Mouse (Mus musculus) lung, postnatal 36 days (tissue): ENCODE data around the gene Hax1.

ENCODE experiments used
- DNase-seq: peaks from one replicate; pipeline ENCODE4 v3.0.0; 2022; ENCODE audit warnings: mixed read lengths

The Hax1 gene

DNA sequence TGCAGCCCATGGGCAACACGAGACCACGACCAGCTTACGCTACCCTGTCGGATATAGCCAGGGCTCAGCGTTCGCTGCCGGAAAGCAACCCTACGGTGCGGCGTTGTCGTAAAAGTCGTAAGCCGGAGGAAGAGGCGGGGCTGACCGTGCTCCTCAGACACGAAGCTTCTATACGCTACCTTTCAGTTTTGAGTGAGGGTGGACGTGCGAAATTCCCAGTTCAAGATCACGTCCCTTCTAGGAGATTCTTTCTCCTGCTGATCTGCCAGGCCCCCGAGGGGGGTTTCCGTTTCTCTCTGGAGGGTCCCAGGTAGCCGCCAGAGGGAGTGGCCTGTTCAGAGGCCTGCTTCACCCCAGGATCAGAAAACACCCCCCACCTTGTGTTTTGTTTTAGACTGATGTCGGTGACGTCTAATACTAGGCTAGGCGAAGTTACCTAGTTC is at the start of gene Hax1:
Hax1 (minus strand) TSS at position 169 of the 443 bp plus-strand sequence.
- DNase-seq: peak; percentile 97

DNA sequence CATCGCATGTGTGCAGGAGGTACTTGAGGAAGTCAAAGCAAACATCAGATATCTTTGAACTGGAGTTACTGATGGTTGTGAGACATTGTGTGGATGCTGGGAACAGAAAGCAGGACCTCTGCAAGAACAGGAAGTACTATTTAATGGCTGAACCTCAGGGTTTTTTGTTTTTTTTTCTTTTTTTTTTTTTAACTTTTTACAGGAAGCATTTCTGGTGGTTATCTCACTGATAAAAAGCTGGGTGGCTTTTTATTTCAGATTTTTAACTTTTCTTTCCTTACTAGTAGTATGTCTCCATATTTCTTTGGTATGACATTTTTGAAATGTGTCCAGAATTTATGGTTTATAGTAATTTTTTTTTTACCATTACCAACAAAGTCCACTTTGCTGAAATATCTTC is 37.7 kb upstream of the Hax1 start:
- DNase-seq: no peak

- no peak for DNase-seq
These were observed 36.1 kb upstream of the Hax1 start for GRCm38 (mm10) chr3:90034653-90035052.

DNA sequence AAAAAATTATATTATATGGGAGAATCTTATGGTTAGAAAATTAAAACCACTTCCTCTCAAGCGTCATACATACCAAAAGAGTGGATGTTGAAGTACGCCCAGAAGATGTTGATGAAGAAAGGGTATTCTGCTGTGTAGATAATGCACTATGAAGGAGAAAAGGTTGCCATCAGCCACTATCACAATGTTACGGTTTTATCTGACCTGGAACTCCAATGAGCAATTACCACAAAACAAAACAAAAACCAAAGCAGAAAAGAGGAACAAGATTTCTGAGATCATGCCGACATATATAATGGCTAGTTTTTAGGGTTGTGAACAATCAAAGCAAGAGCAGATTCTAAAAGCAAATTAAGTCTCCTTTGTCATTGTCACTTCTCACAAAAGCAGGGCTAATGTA is 18.0 kb upstream of the Hax1 start:
- no peak for DNase-seq

DNA sequence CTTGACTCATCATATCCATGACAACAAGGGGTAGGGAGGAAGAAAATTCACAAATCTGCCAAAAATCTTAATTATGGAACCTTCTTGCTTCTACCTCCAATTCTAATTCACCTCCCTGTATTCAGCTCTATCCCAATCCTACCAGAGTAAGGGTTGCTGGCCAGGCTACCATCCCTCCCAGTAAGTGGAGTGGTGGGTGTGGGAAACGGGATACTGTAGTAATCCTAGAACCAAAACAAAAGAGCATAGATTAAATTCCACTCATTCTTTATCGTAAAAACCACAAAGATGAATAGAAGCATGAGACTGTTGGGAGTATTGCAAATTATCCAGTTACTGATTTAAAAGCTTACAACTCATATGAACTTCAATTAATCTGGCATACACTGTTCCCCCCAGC is 11.7 kb upstream of the Hax1 start:
- DNase-seq: no peak

- no peak for DNase-seq
These were observed 5.7 kb upstream of the Hax1 start for GRCm38 (mm10) chr3:90004091-90004796.

DNA sequence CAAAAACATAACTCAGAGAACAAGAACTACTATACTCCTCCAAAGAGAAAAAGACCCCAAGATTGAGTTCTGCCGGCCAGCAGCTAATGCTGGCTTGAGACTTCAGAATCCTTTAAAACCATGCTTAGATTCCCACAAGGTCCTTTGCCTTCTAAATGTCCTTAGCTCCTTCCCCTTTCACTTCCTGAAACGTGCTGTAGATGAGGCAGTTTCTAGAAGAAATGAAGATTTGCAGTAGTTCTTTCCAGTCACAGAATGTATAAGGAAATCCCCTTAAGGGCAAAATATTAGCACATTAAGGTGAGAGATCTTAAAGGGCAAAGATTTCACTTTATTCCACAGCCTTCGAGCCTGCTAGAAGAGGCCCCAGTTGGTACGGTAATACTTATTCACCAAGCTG is 1.2 kb upstream of the Hax1 start:
- peak; percentile 4 for DNase-seq

DNA sequence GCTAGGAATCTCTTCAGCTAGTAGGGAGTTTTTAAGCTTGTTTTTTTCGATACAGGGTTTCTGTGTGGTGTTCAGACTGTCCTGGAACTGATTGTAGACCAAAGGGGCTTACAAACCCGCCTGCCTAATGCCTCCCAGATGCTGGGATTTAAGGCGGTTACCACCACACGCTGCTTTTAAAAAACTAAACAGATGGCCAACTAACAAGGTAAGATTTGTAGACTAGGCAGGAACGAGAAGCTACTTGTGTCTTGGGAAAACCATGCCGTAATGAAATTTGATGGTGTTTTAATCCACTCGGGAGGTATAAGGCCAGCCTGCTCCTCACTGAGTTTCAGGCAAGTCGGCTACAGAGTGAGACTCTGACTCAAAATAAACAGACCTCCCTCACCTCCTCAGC is 510 bp upstream of the Hax1 start:
- DNase-seq: peak; percentile 2

DNA sequence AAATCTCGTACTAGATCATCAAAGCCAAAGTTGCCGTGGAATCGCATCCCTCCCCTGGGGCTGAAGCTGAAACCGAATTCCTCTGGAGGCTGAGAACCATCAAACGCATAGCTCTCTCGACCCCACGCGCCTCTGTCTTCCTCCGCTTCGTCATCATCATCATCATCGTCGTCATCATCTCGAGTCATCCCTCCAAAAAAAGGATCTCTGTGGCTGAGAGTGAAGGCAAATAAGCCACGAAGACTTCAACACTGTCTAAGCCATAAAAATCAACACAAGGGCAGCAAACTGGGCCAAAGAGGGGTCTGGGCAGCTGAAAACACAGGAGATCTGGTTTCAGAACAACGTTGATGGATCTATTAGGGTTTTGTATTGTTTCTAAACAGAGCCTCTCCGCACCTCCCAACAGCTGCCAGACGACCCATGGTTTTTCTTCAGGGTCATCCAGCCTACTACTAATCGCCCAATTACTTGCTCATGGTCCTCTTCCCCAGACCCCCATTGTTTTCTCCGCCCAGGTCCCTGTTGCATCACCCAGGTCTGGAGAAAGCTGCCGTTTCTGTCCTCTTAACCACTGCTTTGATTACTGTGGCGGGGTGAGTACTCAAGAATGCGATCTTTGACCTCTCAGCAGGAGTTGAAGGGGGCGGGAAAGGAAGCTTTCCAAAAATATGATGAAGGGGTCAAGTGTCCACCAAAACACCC is 637 bp downstream of the Hax1 start:
- DNase-seq: peak; percentile 5

DNA sequence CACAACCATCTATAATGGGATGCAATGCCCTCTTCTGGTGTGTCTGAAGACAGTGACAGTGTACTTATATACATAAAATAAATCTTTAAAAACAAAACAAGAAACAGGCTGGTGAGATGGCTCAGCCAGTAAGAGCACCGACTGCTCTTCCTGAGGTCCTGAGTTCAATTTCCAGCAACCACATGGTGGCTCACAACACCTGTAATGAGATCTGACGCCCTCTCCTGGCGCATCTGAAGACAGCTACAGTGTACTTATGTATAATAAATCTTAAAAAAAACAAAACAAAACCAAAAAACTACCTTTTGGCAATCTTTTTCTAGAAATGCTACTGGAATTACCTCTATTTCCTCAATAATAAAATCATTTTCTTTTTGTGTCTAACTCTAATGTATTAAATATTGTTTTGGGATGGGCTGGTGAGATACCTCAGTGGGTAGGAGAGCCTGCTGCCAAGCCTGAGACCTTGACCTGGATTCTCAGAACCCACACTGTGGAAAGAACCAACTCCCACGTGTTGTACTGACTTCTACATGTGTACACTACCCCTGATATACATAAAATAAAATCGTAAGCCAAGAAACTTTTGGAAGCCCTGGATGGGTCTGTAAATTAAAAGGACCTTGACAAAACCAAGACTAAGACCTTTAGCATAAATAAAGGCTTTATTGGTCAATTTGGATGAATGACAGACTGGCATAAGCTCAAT is 3.6 kb downstream of the Hax1 start:
- no peak for DNase-seq

DNA sequence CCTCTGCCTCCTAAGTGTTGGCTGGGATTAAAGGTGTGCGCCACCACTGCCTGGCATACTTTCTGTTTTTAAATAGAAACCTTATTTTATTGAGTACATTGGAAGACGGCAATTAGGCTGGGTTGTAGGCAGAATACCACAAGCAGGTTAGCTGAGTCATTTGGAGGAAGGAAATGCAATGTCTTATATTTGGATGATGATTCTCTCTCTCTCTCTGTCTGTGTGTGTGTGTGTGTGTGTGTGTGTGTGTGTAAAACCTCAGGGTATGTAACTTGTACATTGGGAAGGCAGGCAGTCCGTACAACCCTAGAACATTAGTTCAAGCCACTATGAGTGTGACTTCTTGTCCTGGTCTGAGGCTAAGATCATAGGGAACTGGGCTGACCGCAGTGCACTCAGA is 10.8 kb downstream of the Hax1 start:
- no peak for DNase-seq

GRCm38 (mm10) chr3:89987211-89987610 is 11.4 kb downstream of the Hax1 start:
- DNase-seq: no peak

- DNase-seq: no peak
These were observed 16.2 kb downstream of the Hax1 start for GRCm38 (mm10) chr3:89982426-89982825.

DNA sequence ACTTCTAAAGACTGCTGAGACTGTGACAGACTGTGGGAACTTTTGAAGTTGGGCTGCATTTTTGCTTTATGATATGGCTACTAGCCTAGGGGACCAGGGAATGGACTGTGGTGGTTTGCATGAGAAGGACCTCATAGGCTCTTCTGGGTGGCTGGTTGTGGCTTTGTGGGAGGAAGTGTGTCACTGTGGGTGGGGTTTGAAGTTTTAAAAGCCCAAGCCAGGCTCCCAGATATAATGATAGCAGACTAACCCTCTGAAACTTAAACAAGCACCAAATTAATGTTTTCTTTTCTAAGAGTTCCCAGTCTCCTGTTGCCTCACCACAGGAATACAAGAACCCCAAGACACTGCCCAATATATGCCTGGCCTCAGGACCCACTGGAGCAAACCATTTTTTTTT is 21.7 kb downstream of the Hax1 start:
- DNase-seq: no peak

DNA sequence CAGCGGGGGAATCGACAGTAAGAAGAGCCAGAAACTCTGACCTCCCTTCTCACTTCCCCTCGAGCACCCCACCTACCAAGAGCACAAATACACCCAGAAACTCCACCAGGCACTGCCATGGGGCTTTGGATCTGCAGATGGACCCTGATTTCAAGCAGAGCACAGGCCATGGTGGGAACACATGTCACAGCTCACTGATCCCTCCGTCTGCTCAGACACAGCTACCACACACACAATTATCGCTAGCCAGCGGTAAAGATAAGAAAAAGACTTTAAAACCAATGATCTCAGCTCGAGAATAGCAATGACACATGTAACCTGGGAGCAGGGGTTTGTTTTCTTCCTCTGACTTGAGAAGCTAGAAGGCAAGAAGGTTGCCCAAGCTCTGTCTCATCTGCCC is 30.1 kb downstream of the Hax1 start:
- DNase-seq: no peak

DNA sequence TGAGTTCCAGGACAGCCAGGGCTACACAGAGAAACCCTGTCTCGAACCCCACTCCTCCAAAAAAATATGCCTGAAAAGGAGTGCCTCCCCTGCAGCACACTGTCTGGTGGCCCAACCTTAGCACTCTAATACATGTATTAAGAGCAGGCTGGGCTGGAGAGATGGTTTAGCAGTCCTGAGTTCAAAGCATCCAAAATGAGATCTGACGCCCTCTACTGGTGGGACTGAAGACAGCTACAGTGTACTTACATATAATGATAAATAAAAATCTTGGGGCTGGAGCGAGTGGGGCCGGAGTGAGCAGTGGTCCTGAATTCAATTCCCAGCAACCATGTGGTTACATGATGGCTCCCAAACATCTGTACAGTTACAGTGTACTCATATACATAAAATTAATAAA is 31.6 kb downstream of the Hax1 start:
- peak; percentile 28 for DNase-seq

DNA sequence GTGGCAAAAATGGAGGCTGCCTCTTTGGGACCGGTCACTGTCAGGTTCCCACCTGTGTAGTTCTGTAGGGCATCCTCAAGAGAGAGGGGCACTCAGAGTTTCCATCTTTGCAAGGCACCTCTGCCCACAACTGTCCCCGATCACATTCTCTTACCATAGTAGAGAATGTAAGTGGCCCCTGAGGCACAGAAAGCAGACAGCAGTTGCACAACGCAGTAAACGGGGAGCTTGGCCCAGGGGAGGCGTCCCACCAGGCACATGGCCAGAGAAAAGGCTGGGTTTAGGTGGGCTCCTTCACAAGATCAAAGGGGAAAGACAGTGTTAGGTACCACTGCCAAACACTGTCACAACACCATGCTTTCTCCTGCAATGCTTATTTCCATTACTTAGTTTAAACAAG is 32.6 kb downstream of the Hax1 start:
- no peak for DNase-seq

- no peak for DNase-seq
These were observed 33.0 kb downstream of the Hax1 start for GRCm38 (mm10) chr3:89965557-89965956.

DNA sequence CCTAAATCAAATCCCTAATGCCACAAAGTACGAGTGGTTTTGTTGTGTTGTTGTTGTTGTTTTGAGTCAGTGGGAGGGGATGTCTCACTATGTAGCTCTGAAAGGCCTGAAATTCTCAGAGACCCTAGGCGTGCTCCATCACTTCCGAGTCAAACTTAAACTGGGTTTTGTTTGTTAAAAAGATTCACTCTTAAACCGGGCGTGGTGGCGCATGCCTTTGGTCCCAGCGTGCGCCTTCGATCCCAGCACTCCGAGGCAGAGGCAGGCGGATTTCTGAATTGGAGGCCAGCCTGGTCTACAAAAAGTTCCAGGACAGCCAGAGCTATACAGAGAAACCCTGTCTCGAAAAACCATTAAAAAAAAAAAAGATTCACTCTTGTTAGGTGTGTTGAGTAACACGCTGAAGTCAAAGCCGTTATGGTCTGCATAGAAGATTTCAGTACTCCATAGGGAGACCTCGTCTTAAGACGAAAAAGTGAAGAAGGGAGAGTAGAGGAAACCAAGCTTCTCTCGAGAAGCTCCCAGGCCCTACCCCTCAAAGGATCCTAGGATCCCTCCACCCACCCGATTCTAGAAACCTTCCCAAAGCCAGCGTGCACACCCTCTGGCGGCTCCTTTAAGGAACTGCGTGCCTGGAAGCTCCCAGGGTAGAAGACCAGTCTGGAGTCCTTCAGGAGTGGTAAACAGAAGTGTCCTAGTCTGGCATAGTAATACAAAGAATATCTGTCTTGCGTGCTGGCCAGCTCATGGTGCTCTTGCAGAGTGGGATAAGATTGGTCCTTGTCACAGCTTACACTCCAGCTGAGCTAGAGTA is 34.4 kb downstream of the Hax1 start:
- DNase-seq: peak; percentile 79

GRCm38 (mm10) chr3:89963221-89963763 is 35.3 kb downstream of the Hax1 start, which contains the start of gene Atp8b2:
Atp8b2 (minus strand) TSS chr3:89963508.
- peak; percentile 64 for DNase-seq

- DNase-seq: no peak
These were observed 35.8 kb downstream of the Hax1 start for GRCm38 (mm10) chr3:89962751-89963220.

GRCm38 (mm10) chr3:89962059-89962750 is 36.4 kb downstream of the Hax1 start:
- peak; percentile 34 for DNase-seq
